Mouse (Mus musculus): Measurements from ENCODE around the gene Nhej1. TPM values are rescaled to one million over a fixed set of nuclear protein-coding genes. Genes with fewer than 3 reads are reported as not detected.

The Nhej1 gene
- polyA plus RNA-seq, 1 experiment = 10.3 TPM

DNA sequence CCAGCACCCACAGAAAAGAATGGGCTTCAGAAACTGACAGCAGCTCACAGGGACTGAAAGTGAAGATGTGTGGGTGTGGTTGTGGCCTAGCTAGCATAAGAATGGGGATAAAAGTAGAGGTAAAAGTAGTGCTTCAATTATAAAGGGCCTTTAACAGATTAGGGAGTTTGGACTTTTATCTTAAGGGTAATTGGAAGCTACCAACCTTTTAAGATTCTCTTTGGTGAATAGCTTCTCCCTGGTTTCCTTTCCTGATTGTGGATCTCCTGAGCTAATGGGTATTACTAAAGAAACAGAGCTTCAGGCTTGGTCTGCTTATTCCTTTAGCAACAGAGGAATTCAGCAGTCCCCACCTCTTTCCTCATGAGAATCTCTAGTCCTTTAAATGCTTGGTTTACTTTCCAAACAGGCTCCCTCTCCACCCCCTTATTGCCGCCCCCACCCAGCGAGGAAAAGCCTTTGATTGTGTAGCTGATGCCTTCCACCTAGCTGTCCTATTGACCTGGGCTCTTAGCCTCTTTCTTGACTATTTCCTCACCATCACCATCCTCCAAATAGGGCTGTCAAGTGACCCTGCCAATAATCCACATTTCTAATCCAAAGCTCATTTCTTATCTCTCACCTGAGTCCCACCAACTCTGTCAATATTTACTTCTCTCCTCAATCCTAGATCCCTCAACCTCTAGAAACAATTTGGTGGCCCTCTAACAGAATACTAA, 97.8 kb downstream of the Nhej1 start:
- no peaks in the 10 kb centered on the region for H3K4me1 ChIP-seq (ENCODE audit: control insufficient read depth, insufficient read depth, low read length)
- TF ChIP-seq POLR2A (IDR thresholded peaks at IDR 0.05; ENCODE audit: low read depth, low read length) = no peak
- TF ChIP-seq CTCF (IDR thresholded peaks at IDR 0.05; ENCODE audit: borderline replicate concordance, insufficient read depth, low read length) = no peak
- no peak overlapping the region for H3K4me3 ChIP-seq (ENCODE audit: insufficient read depth, low read length)
- no peak overlapping the region for H3K27ac ChIP-seq (ENCODE audit: insufficient read depth, low read length)

DNA sequence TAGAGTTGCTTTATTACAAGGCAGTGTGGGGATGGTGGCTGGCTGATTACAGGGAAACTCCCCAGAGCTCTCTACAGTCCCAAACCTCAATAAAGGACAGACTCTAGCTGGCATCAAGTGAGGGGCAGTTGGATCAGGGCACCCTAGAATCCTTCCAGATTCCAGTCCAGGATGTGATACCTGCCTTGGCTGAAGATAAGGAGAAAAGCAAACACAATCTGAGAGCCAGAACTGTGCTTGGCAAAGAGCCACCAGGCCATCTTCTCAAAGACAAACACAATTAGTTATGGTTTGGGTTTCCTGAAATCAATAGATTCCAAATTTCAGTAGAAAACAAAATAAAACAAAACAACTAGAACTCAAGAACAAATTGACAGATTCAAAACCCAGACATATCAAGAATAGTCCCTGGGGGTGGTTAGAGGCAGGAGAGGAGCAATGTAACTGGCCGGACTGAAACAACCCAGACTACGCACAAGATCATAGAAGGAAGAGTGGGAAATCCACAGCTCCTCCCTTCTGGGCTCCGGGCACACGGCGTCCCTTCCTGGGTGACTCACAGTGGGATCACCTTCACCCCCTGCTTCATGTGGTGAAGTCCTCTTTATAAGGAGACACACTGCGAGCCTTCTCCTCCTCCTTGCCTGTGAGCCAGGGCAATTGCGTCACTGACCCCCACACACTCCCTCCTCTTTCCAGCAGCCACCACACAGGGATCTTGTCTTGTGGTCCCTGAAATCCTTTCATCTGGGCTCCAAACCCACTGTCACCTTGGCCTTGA, 100.4 kb downstream of the Nhej1 start:
- no peaks in the 10 kb centered on the region for H3K4me1 ChIP-seq (ENCODE audit: control insufficient read depth, insufficient read depth, low read length)
- H3K27ac ChIP-seq (ENCODE audit: insufficient read depth, low read length) = no peak overlapping the region
- TF ChIP-seq CTCF (IDR thresholded peaks at IDR 0.05; ENCODE audit: borderline replicate concordance, insufficient read depth, low read length) = no peak
- no peak for TF ChIP-seq POLR2A (IDR thresholded peaks at IDR 0.05; ENCODE audit: low read depth, low read length)
- no peak overlapping the region for H3K4me3 ChIP-seq (ENCODE audit: insufficient read depth, low read length)

DNA sequence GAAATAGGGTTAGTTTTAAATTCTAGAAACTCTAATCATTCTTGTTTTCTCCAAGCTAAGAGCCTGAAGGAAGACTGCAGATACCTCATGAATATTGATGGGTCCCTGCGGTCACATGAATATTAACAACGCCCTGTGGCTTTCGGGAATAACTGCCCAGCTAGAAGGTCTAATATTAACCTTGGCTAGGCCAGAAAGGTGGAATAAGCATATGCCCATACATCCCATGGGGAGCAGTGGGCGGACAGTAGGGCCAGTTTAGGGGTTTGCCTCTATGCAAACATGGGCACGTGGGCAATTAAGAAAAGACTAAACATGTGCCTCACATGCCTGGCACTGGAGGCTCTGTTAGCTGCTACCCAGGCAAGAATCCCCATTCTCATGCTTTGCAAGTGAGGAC, 102.8 kb downstream of the Nhej1 start:
- Histone ChIP-seq H3K4me1 (ENCODE audit: control insufficient read depth, insufficient read depth, low read length) (no peaks in the 10 kb centered on the region), H3K4me3 (ENCODE audit: insufficient read depth, low read length) (no peak overlapping the region), H3K27ac (ENCODE audit: insufficient read depth, low read length) (no peak overlapping the region)
- TF ChIP-seq CTCF (IDR thresholded peaks at IDR 0.05; ENCODE audit: borderline replicate concordance, insufficient read depth, low read length) (no peak), POLR2A (IDR thresholded peaks at IDR 0.05; ENCODE audit: low read depth, low read length) (no peak)

DNA sequence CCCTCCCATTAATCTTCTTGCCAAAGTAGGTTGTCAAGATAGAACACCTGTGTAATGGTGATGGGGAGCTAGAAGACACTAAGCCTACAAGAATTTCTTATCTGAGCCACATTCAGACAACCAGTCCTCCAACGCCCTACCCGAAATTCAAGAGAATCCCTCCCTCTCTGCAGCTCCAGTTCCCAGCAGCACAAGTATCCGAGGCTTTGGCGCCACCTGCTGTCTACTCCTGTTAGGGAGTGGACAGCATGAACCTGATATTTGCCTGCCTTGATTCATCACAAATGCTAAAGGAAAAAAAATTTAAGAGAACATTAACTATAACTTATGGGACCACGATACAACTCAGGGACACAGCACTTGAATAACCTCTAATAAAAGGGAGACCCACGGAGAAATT, 108.2 kb downstream of the Nhej1 start:
- Histone ChIP-seq H3K4me1 (ENCODE audit: control insufficient read depth, insufficient read depth, low read length) (no peaks in the 10 kb centered on the region), H3K4me3 (ENCODE audit: insufficient read depth, low read length) (no peak overlapping the region), H3K27ac (ENCODE audit: insufficient read depth, low read length) (no peak overlapping the region)
- TF ChIP-seq POLR2A (IDR thresholded peaks at IDR 0.05; ENCODE audit: low read depth, low read length) = no peak
- peak; percentile 89 for TF ChIP-seq CTCF (IDR thresholded peaks at IDR 0.05; ENCODE audit: borderline replicate concordance, insufficient read depth, low read length)

DNA sequence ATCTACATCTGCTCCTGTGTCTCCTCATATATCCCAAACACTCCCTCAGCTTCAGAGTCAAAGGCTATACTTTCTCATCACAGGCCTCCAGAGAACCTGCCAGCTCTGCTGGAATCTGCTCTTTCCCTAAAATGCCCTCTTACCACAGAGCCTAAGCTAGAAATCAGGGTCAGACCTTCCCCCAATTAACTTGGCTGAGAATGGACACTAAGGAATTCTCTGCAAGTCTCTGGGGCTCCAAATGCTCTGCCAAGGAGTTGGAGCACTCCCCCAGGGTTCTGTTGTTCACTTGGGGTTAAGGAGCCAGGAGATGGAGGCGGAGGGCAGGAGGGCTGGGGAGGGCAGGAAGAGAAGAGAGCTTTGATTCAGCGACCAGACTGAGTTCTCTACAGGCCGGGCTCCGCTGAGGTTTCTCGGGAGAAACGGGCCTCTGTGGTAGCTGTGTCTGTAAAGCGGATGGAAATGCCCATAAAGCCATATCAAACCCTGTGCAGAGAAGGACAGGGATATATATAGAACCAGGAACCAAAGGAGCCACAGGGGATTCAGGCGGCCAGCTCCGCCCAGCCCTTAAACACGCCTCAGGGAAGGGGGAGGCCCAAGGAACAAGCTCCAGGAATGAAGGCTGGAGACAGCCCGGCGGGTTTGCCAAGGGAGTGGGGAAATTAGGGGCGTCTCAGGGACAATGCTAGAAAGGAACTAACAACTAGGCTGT, 109.3 kb downstream of the Nhej1 start:
- Histone ChIP-seq H3K4me1 (ENCODE audit: control insufficient read depth, insufficient read depth, low read length) (no peaks in the 10 kb centered on the region), H3K27ac (ENCODE audit: insufficient read depth, low read length) (no peak overlapping the region), H3K4me3 (ENCODE audit: insufficient read depth, low read length) (no peak overlapping the region)
- no peak for TF ChIP-seq POLR2A (IDR thresholded peaks at IDR 0.05; ENCODE audit: low read depth, low read length)
- TF ChIP-seq CTCF (IDR thresholded peaks at IDR 0.05; ENCODE audit: borderline replicate concordance, insufficient read depth, low read length) = no peak

DNA sequence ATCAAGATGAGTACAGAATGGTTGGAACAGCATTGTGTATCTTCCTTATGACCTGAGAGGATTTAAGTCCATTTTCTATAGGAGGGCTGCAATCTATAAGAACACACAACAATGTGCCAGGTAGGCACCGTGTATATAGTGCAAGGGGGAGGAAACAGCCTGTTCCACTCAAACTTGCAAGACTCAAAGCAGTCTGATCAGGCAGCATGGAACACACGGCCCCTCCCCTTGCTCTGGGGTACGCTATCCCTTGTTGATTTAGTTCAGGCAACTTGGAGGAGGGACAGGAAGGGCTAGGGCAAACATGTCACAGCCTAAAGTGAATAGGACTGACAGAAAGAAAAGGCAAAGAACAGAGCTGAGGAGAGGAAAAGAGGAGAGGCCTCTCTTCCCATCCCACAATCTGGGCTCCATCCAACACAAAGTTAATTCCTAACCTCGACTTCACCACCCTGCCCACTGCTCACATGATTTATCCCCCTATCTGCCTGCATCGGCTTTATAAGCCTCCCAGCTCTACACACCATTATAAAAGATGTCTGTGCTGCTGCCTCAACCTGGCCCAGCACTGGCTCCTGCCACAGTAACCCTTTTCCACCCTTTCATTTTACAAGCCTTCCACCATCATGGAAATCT, 110.7 kb downstream of the Nhej1 start:
- H3K27ac ChIP-seq (ENCODE audit: insufficient read depth, low read length) = no peak overlapping the region
- no peaks in the 10 kb centered on the region for H3K4me1 ChIP-seq (ENCODE audit: control insufficient read depth, insufficient read depth, low read length)
- no peak overlapping the region for H3K4me3 ChIP-seq (ENCODE audit: insufficient read depth, low read length)
- TF ChIP-seq POLR2A (IDR thresholded peaks at IDR 0.05; ENCODE audit: low read depth, low read length) = no peak

DNA sequence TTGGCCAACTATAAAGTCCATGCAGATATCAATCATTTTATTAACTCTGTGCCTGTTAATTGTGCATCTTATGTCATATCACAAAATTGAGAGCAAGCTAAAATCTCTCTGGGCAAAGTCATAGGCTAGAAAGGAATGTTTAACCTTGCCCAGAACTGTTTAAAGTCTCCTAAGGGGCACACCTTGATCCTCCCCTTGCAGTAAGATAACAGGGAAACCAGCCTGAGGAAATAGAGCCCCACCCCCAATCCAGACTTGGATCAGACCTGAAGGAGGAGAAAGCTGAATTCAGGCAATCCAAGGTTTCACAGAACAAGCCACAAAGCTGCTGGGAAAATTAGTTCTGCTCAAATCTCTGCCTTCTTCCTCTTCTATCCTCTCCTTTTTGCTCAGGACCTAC, 114.2 kb downstream of the Nhej1 start:
- TF ChIP-seq POLR2A (IDR thresholded peaks at IDR 0.05; ENCODE audit: low read depth, low read length) = no peak
- TF ChIP-seq CTCF (IDR thresholded peaks at IDR 0.05; ENCODE audit: borderline replicate concordance, insufficient read depth, low read length) = no peak

DNA sequence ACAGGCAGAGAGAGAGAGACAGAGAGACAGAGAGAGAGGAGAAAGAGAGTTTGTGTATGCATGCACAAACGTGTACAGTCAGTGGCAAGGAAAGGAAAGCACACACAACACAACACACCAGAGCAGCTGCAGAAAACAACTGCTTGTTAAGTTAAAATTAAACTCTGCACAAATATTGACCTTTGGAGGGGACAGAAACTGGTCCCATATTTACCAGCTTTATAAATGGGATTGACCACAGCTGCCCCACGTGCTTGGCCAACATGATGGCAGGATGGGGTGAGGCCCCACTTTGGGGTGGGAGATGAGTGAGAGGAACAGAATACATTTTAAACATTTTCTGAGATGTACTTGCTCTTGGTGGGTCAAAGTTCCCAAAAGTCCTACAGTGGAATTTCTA, 114.8 kb downstream of the Nhej1 start:
- no peak overlapping the region for H3K27ac ChIP-seq (ENCODE audit: insufficient read depth, low read length)
- no peak overlapping the region for H3K4me3 ChIP-seq (ENCODE audit: insufficient read depth, low read length)
- TF ChIP-seq CTCF (IDR thresholded peaks at IDR 0.05; ENCODE audit: borderline replicate concordance, insufficient read depth, low read length) (no peak), POLR2A (IDR thresholded peaks at IDR 0.05; ENCODE audit: low read depth, low read length) (no peak)
- no peaks in the 10 kb centered on the region for H3K4me1 ChIP-seq (ENCODE audit: control insufficient read depth, insufficient read depth, low read length)

More for the DNA sequence above, 114.2 kb downstream of the Nhej1 start:
- Histone ChIP-seq H3K4me1 (ENCODE audit: control insufficient read depth, insufficient read depth, low read length) (no peaks in the 10 kb centered on the region), H3K27ac (ENCODE audit: insufficient read depth, low read length) (no peak overlapping the region), H3K4me3 (ENCODE audit: insufficient read depth, low read length) (no peak overlapping the region)

DNA sequence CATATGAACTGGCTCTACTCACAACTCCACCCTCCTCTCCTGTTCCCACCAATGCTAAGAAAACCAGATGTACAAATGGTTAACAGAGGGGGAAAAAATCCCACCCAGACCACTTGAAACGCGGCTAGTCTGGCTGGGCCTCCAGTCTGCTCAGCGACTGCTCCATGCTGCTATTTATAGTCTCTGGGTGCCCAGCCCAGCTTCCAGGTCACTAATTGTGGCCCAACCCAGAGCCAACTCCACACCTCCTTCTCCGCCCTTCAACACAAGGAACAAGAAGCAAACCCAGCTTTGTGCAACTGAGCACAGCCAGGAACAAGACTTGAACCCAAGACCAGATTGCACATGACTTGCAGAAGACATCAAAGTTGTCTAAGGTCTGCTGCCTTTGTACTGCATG, 119.0 kb downstream of the Nhej1 start:
- Histone ChIP-seq H3K4me1 (ENCODE audit: control insufficient read depth, insufficient read depth, low read length) (no peaks in the 10 kb centered on the region), H3K4me3 (ENCODE audit: insufficient read depth, low read length) (no peak overlapping the region), H3K27ac (ENCODE audit: insufficient read depth, low read length) (no peak overlapping the region)
- no peak for TF ChIP-seq POLR2A (IDR thresholded peaks at IDR 0.05; ENCODE audit: low read depth, low read length)
- TF ChIP-seq CTCF (IDR thresholded peaks at IDR 0.05; ENCODE audit: borderline replicate concordance, insufficient read depth, low read length) = no peak
